Mouse (Mus musculus) limb, embryonic 14.5 days (tissue): ENCODE data around the gene Rps3. TPM values are rescaled to one million over a fixed set of nuclear protein-coding genes. Genes with fewer than 3 reads are reported as not detected.

Experiments
- ATAC-seq: fragments of 200-750 bp; cut with Nextera tagmentation; 2 replicates; pipeline ENCODE4 v1.8.0; 2017; ENCODE audit warnings: low read depth, moderate number of reproducible peaks, moderate TSS enrichment; ENCODE audit not compliant: low FRiP score
- DNase-seq: peaks from one replicate; pipeline ENCODE4 v3.0.0-alpha.2; 2015; ENCODE audit warnings: low spot score
- H3K27ac ChIP-seq: fragments of 300-500 bp; sonication (generic); replicated peaks from 2 replicates; pipeline ENCODE4 v1.5.1; 2014; ENCODE audit warnings: low read depth, mild to moderate bottlenecking, low read length, moderate library complexity, mixed read lengths
- H3K27me3 ChIP-seq: fragments of 300-500 bp; sonication (generic); 2 replicates; pipeline ENCODE4 v1.6.1; 2014; ENCODE audit warnings: low read length, mixed read lengths; ENCODE audit not compliant: control insufficient read depth, insufficient read depth
- H3K36me3 ChIP-seq: fragments of 300-500 bp; sonication (generic); 2 replicates; pipeline ENCODE4 v1.6.1; 2014; ENCODE audit warnings: mild to moderate bottlenecking, low read length, moderate library complexity, mixed read lengths; ENCODE audit not compliant: control insufficient read depth, insufficient read depth
- H3K4me1 ChIP-seq: fragments of 300-500 bp; sonication (generic); 2 replicates; pipeline ENCODE4 v1.6.1; 2014; ENCODE audit warnings: antibody characterized with exemption, low read length, mixed read lengths; ENCODE audit not compliant: control insufficient read depth, insufficient read depth
- H3K4me2 ChIP-seq: fragments of 300-500 bp; sonication (generic); replicated peaks from 2 replicates; pipeline ENCODE4 v1.6.1; 2014; ENCODE audit warnings: low read depth, mild to moderate bottlenecking, low read length, moderate library complexity; ENCODE audit not compliant: severe bottlenecking
- H3K4me3 ChIP-seq: fragments of 300-500 bp; sonication (generic); replicated peaks from 2 replicates; pipeline ENCODE4 v1.5.1; 2014; ENCODE audit warnings: low read length
- H3K9ac ChIP-seq: fragments of 300-500 bp; sonication (generic); 2 replicates; pipeline ENCODE4 v1.6.1; 2014; ENCODE audit warnings: mild to moderate bottlenecking, low read depth, low read length, moderate library complexity; ENCODE audit not compliant: severe bottlenecking
- H3K9me3 ChIP-seq: fragments of 300-500 bp; sonication (generic); 2 replicates; pipeline ENCODE4 v1.6.1; 2016; ENCODE audit warnings: low read length; ENCODE audit not compliant: control insufficient read depth
- POLR2A ChIP-seq: fragments of 200-500 bp; IDR thresholded peaks from 2 replicates; pipeline ENCODE4 v1.8.0; 2012; ENCODE audit warnings: inconsistent platforms, mild to moderate bottlenecking, moderate library complexity, borderline replicate concordance; ENCODE audit not compliant: insufficient read depth, insufficient read length; ENCODE audit errors: extremely low read depth
- WGBS: fragments of 180-500 bp; shearing (Covaris S2); extraction: QIAGEN DNeasy Blood & Tissue Kit; methylation state at CpG from one replicate; pipeline ENCODE4 v1.1.7; 2014; 5-methylcytosine and 5-hydroxymethylcytosine counted together
- polyA plus RNA-seq, 2 experiments: library from polyadenylated mRNA; depleted of rRNA in 1 of 2; stranded (reverse) in 1 of 2; unstranded in 1 of 2; fragments of >200 nt; fragmentation: Nextera tagmentation in 1 of 2; extraction: Ambion mirVana in 1 of 2; gene quantifications; 2 replicates each; pipeline versions ENCODE4 v1.2.1 to v1.2.3; 2012 to 2014

The Rps3 gene
- polyA plus RNA-seq, 2 experiments: 945 to 1,221 TPM

- H3K27ac ChIP-seq: no peak overlapping the region
- 85% methylated on average over 6 of the region's 6 CpGs for WGBS
- DNase-seq (no peak), ATAC-seq (no peak)
- no peaks in the 10 kb centered on the region for H3K36me3 ChIP-seq
- H3K4me1 ChIP-seq: peaks cover 17% of the 10 kb centered on the region
- no peak overlapping the region for H3K4me3 ChIP-seq
- H3K27me3 ChIP-seq: no peaks in the 10 kb centered on the region
- no peak for TF ChIP-seq POLR2A
- H3K9me3 ChIP-seq: no peaks in the 10 kb centered on the region
- no peak overlapping the region for H3K4me2 ChIP-seq
- H3K9ac ChIP-seq: no peak overlapping the region
Observed at GRCm38 (mm10) chr7:99432863-99433262, 50.7 kb downstream of the Rps3 start.

- H3K36me3 ChIP-seq: no peaks in the 10 kb centered on the region
- H3K27ac ChIP-seq: 0 out of 2 replicates have a peak overlapping the region, but pooled peaks have one; percentile 38
- TF ChIP-seq POLR2A: no peak
- H3K9me3 ChIP-seq: no peaks in the 10 kb centered on the region
- H3K4me1 ChIP-seq: peaks cover 17% of the 10 kb centered on the region
- peak; percentile 22 for DNase-seq
- no peak overlapping the region for H3K9ac ChIP-seq
- no peak overlapping the region for H3K4me2 ChIP-seq
- 0 out of 2 replicates have a peak, but pooled peaks have one; percentile 42 for ATAC-seq
- no peak overlapping the region for H3K4me3 ChIP-seq
- WGBS: 52% methylated on average over 14 of the region's 14 CpGs
- no peaks in the 10 kb centered on the region for H3K27me3 ChIP-seq
Observed at GRCm38 (mm10) chr7:99432248-99432647, 51.3 kb downstream of the Rps3 start.

- Histone ChIP-seq H3K4me1 (peaks cover 19% of the 10 kb centered on the region), H3K4me2 (no peak overlapping the region), H3K36me3 (no peaks in the 10 kb centered on the region), H3K27ac (no peak overlapping the region), H3K27me3 (no peaks in the 10 kb centered on the region), H3K4me3 (no peak overlapping the region), H3K9ac (no peak overlapping the region), H3K9me3 (no peaks in the 10 kb centered on the region)
- no peak for DNase-seq
- WGBS: 68% methylated on average over 11 of the region's 11 CpGs
- TF ChIP-seq POLR2A: no peak
- no peak for ATAC-seq
Observed at GRCm38 (mm10) chr7:99430246-99430645, 53.3 kb downstream of the Rps3 start.

GRCm38 (mm10) chr7:99429786-99430185 is 53.8 kb downstream of the Rps3 start:
- DNase-seq: no peak
- no peaks in the 10 kb centered on the region for H3K9me3 ChIP-seq
- no peak overlapping the region for H3K9ac ChIP-seq
- no peaks in the 10 kb centered on the region for H3K36me3 ChIP-seq
- H3K27ac ChIP-seq: no peak overlapping the region
- H3K4me2 ChIP-seq: no peak overlapping the region
- no peak for ATAC-seq
- TF ChIP-seq POLR2A: no peak
- no peak overlapping the region for H3K4me3 ChIP-seq
- peaks cover 23% of the 10 kb centered on the region for H3K4me1 ChIP-seq
- 42% methylated on average over 6 of the region's 6 CpGs for WGBS
- H3K27me3 ChIP-seq: no peaks in the 10 kb centered on the region

- no peak for ATAC-seq
- Histone ChIP-seq H3K9ac (no peak overlapping the region), H3K27me3 (no peaks in the 10 kb centered on the region), H3K4me1 (peaks cover 29% of the 10 kb centered on the region), H3K9me3 (no peaks in the 10 kb centered on the region), H3K27ac (no peak overlapping the region), H3K36me3 (no peaks in the 10 kb centered on the region), H3K4me2 (no peak overlapping the region), H3K4me3 (no peak overlapping the region)
- no peak for DNase-seq
- TF ChIP-seq POLR2A: no peak
- 80% methylated on average over 5 of the region's 5 CpGs for WGBS
Observed at GRCm38 (mm10) chr7:99428836-99429235, 54.7 kb downstream of the Rps3 start.

GRCm38 (mm10) chr7:99427987-99428386 is 55.6 kb downstream of the Rps3 start:
- no peaks in the 10 kb centered on the region for H3K9me3 ChIP-seq
- H3K36me3 ChIP-seq: no peaks in the 10 kb centered on the region
- no peak overlapping the region for H3K4me3 ChIP-seq
- DNase-seq (no peak), ATAC-seq (no peak)
- TF ChIP-seq POLR2A: no peak
- peaks cover 29% of the 10 kb centered on the region for H3K4me1 ChIP-seq
- H3K27me3 ChIP-seq: no peaks in the 10 kb centered on the region
- H3K9ac ChIP-seq: no peak overlapping the region
- H3K27ac ChIP-seq: no peak overlapping the region
- WGBS: 83% methylated on average over 3 of the region's 3 CpGs
- no peak overlapping the region for H3K4me2 ChIP-seq

Other genes with a start within 250 kb of the Rps3 start
- 2.2 and 3.6 TPM in 2 replicates for gene Mogat2, start 245.1 kb downstream of the Rps3 start, polyA plus RNA-seq (2012; rRNA removed)
- gene Mogat2, start 245.1 kb downstream of the Rps3 start, polyA plus RNA-seq (2014; fragmentation: Nextera tagmentation; extraction: Ambion mirVana): 4.5 and 5.1 TPM in 2 replicates
- 3.5 and 3.6 TPM in 2 replicates for gene Map6, start 216.3 kb downstream of the Rps3 start, polyA plus RNA-seq (2012; rRNA removed)
- gene Map6, start 216.3 kb downstream of the Rps3 start, polyA plus RNA-seq (2014; fragmentation: Nextera tagmentation; extraction: Ambion mirVana): 6.3 and 6.4 TPM in 2 replicates
- gene Serpinh1, start 130.5 kb downstream of the Rps3 start, polyA plus RNA-seq (2012; rRNA removed): 1,525 and 1,858 TPM in 2 replicates
- 790 and 834 TPM in 2 replicates for gene Serpinh1, start 130.5 kb downstream of the Rps3 start, polyA plus RNA-seq (2014; fragmentation: Nextera tagmentation; extraction: Ambion mirVana)
- 14.5 and 21.0 TPM in 2 replicates for gene Gdpd5, start 102.3 kb downstream of the Rps3 start, polyA plus RNA-seq (2012; rRNA removed)
- gene Gdpd5, start 102.3 kb downstream of the Rps3 start, polyA plus RNA-seq (2014; fragmentation: Nextera tagmentation; extraction: Ambion mirVana): 11.8 and 13.6 TPM in 2 replicates
- gene Klhl35, start 17.7 kb downstream of the Rps3 start, polyA plus RNA-seq (2012; rRNA removed): 1.3 and 1.5 TPM in 2 replicates
- 1.5 and 1.8 TPM in 2 replicates for gene Klhl35, start 17.7 kb downstream of the Rps3 start, polyA plus RNA-seq (2014; fragmentation: Nextera tagmentation; extraction: Ambion mirVana)
- 26.3 and 26.8 TPM in 2 replicates for gene Arrb1, start 51.7 kb upstream of the Rps3 start, polyA plus RNA-seq (2012; rRNA removed)
- 3.5 and 4.2 TPM in 2 replicates for gene Arrb1, start 51.7 kb upstream of the Rps3 start, polyA plus RNA-seq (2014; fragmentation: Nextera tagmentation; extraction: Ambion mirVana)
- gene Tpbgl, start 143.4 kb upstream of the Rps3 start, polyA plus RNA-seq (2012; rRNA removed): 0.73 and 0.86 TPM in 2 replicates
- 0.45 and 0.48 TPM in 2 replicates for gene Tpbgl, start 143.4 kb upstream of the Rps3 start, polyA plus RNA-seq (2014; fragmentation: Nextera tagmentation; extraction: Ambion mirVana)
- 4.7 and 5.6 TPM in 2 replicates for gene Slco2b1, start 227.6 kb upstream of the Rps3 start, polyA plus RNA-seq (2012; rRNA removed)
- 3.1 and 3.2 TPM in 2 replicates for gene Slco2b1, start 227.6 kb upstream of the Rps3 start, polyA plus RNA-seq (2014; fragmentation: Nextera tagmentation; extraction: Ambion mirVana)
- gene Olfr520, start 246.5 kb upstream of the Rps3 start, polyA plus RNA-seq (2012; rRNA removed): 0.19 TPM in 1 of 2 replicates, not detected in the other
- not detected in 2 replicates for gene Olfr520, start 246.5 kb upstream of the Rps3 start, polyA plus RNA-seq (2014; fragmentation: Nextera tagmentation; extraction: Ambion mirVana)